Mouse (Mus musculus) c-Kit-positive CD71-positive TER-119-negative erythroid progenitor cells, embryonic 14.5 days (primary cell): ENCODE data around the gene Gm5475.
A peak's percentile ranks its signal among the peaks of the same experiment; 100 is the strongest.

Source experiments
- DNase-seq: peaks from one replicate; pipeline ENCODE4 v3.0.0-alpha.2; 2013; ENCODE audit warnings: low read depth

The Gm5475 gene

DNA sequence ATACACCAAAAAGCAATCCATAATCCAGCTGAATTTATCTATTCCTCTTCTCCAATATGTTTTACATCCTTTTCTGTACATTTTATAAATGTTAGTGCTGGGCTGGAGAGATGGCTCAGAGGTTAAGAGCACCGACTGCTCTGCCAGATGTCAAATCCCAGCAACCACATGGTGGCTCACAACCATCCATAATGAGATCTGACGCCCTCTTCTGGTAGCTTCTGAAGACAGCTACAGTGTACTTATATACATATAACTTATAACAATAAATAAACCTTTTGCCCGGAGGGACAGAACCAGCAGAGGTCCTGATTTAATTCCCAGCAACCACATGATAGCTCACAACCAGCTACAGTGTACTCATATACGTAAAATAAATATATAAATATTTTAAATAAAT, 26.6 kb downstream of the Gm5475 start:
- no peak for DNase-seq

DNA sequence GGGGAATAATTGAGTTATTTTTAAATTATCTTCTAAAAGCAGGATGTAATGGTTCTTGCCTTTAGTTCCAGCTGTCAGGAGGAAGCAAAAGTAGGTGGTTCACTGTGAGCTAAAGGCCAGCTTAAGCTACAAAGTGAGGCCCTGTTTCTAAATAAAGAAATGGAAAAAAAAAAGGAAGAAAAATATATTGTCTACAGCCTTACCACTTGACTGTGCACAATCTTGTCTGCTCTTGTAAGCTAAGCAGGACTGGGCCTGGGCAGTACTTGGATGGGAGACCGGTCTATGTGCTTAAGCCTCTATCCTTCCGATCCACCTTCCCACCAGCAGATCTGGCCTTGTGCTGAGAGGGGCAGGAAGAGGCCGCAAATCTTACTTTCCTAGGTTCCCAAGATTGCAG, 27.5 kb downstream of the Gm5475 start:
- no peak for DNase-seq

DNA sequence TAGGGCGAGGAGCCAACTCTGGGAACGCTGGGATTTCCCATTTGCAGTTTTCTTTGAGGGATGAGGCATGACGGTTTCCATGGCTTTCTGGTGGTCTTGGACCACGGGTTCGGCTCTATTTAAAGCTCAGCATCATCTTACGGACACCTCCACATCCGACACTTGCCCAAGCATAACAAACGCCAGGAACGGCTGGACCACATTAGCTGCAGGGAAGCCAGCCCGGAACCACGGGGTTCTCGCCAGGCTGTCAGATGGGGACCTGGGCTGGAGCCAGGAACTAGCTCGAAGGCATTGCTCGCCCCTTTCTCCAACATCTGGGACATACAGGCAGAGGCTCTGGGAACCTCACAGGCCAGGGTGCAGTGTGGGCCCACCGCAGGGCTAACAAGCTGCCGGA, 29.3 kb downstream of the Gm5475 start:
- DNase-seq = no peak

DNA sequence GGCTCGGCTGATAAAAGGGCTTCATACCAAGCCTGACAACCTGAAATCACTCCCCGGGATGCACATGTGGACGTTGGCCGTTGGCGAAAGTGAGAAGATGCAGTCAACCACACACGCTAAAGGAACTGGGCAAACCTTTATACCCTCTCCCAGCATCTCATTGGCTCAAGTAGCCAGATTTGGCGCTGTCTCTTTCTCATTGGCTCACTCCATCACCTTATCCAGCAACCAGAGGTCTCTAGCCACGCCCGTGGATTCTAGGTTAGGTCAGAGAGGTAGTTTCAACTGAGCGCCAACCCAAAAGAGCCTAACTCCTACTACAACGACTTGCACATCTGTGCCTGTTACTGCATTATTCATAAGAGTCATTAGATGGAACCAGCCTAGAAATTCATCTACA, 30.5 kb downstream of the Gm5475 start:
- DNase-seq = no peak

DNA sequence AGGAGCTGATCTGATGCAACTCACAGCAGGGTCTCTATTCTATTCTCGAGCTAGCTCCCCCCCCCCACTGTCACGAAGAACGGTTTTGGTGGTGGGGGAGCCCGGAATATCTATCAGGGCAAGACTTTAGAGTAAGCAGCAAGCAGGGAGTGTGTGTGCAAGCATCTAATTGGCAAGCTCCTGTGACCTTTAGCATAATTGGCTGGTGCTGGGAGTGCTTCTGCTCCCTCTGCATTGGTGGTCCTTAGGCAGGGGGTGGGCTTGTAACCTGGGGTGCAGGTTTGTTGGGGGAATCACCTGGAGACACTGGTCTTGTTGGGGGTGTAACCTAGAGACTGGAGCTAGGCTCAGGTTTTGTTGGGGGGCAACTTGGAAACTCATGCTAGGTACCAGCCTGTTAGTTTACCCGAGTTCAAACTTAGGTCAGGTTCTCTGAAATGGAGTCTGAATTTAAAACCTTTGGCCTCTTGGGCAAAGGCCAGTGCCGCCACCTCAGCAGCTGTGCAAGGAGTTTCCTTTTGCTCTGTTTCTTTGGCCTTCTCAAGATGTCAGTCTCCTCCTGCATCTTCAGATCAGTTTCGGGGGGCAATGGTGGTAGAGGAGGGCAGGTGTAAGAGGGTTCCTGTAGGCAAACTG, 34.5 kb downstream of the Gm5475 start:
- DNase-seq = no peak

DNA sequence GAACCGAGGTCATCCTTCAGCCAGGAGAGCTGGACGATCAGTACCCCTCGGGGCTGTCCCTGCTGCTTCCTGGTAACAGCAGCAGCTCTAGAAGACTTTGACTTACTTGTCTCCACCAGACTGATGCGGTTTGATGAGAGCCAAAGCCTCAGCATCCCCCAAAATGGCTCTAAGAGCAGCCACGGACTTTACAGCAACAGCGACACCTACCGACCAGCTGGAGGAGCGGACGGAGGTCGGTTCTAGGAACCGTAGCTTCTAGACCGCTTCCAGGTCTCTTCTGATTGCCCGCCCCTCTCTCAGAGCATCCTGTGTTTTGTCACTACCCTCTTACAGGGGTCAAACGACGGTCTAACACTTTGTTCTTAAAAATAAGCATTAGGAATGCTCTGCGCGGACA, 35.4 kb downstream of the Gm5475 start:
- DNase-seq = peak; percentile 77

DNA sequence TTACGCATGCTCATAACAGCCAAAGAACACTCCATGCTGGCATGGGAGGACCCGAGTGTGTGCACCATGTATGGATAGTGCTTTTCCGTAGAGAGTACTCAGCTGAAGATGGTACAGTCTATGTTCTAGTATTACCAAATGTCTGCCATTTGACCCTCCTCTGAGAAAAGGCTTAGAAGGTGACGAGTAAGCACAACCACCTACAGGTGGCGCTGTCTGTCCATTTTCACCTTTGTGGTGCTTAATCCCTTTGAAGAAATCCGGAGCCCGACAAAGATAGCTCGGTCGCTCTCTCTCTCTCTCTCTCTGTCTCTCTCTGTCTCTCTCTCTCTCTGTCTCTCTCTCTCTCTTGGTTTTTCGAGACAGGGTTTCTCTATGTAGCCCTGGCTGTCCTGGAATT, 36.1 kb downstream of the Gm5475 start:
- peak; percentile 90 for DNase-seq

DNA sequence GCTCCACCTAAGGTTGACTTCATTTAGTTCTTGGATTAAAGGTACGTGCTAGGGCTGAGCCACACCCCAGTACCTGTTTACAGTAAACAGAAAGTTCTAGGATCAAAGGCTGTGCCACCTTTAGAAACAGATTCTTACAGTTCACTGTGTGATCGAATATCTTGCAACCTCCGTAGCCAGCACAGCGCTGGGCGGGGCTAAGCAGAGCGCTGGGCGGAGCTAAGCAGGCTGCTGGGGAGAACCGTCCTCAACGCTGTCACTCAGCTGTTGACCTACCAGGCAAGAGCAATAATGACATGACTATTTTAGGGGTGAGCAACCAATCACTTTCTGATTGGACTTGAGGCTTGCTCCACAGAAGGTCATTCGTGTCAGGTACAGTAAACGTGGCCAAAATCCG, 39.0 kb downstream of the Gm5475 start:
- peak; percentile 74 for DNase-seq

DNA sequence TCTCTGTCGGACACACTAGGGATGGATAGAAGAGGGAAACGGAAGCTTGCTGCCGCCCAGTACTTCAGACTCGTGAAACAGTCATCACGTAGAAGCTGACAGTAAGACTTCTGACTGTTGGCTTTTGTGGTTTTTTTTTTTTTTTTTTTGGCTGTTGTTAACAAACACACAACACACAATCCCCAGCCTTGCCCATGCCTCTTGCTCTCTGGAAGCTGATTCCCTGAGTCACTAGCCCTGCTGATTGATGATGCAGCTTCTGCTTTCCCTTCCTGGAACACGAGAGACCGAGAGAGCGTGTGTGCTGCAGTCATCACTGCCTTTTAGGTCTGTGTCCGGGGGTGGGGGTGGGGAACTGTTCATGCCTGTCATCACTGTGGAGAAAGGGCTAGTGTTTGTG, 39.7 kb downstream of the Gm5475 start:
- DNase-seq = no peak

DNA sequence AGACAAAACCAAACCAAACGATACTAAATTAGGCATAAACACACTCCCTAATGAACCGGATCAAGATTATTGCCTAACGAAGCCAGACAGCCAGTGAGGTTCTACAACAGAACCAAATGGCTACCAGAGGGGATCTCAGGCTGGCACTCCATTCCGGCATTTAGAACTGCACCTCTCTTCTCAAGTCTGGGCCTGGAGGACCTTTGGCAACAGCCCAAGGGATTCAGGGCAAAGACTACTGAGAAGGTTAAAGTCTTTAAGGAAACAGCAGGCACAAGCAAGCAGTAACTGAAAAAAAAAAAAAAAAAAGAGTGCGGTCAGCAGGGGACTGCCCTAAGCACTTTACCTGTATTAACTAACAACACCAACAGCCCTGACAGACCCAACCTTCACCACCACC, 40.1 kb downstream of the Gm5475 start:
- no peak for DNase-seq

DNA sequence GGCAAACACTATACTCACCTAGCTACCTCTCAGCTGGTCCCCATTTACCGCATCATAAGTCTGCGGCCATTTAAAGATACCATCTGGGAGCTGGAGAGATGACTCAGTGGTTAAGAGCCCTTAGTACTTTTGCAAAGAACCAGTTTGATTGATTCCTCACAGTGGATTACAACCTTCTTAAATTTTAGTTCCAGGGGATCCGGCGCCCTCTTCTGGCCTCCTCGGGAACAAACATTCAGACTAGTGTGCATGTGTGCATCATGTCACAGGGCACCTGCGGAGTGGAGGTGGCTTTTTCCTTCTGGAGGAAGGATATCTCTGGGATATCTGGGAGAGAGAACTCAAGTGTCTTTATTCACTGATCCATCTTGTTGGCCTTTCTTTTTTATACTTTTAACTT, 41.8 kb downstream of the Gm5475 start:
- peak; percentile 57 for DNase-seq

DNA sequence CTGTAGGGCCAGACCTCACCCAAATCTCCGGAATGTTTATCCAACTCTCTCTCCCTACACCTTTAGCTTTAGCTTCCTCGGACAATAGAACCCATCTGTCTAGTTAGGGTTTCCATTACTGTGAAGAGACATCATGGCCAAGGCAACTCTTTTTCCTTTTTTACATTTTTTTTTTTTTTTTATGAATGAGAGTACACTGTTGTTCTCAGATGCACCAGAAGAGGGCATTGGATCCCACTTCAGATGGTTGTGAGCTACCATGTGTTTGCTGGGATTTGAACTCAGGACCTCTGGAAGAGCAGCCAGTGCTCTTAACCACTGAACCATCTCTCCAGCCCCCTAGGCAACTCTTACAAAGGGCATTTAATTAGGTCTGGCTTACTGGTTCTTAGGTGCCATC, 43.5 kb downstream of the Gm5475 start:
- no peak for DNase-seq

DNA sequence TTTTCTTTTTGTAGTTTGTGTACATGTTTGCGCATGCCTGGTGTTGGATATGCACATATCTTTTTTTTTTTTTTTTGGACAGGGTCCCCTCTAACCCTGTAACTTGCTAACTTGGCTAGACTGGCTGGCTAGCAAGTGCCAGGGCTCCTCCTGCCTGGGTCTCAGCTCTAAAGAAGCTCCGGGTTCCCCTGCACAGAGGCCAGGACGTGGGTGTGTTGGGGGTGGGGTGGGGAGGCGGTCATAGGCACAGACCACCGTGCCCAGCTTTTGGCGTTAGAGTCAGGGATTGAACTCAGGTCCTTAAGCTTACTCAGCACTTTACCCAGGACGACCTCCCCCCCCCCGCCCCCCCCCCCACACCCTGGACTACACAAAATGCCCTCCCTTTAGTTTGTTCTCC, 45.8 kb downstream of the Gm5475 start:
- no peak for DNase-seq

DNA sequence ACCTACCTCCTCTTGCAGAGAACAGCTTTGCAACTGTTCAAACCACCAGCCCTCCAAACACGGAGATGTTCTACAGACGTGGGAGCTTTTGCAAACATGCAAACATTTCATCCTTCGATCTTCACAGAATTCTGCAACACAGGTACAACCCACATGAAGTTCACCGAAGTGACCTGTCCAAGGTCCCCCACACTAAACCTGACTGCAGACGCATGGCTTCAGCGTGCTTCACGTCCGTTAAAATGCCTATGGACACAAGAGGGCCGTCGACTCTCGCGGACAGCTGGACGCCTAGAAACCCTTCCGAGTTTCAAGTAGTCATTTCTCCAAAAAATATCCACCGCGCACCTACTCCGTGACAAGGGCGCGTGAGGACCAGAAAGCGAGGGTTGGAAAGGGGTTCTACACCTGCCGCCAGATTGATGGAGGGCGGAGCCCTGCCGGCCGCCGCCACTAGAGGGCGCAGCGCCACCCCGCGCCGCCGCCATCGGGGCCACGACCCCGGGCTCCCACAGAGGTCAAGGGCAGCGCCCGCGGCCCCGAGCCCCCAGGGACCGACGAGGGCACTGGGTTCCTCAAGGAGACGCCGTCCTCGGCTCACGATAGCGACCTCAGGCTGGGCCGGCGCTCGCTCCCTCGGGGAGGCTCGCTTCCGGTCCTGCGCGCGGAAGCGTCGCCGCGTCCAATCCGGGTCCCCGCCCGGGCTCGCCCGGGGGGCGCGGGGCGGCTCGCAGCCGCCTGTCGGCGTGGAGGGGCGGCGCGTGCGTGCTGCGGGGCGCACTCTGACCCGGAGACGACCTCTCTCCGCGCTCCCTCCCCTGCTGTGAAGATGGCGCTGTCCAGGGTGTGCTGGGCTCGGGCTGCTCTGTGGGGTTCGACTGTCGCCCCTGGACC, 46.6 kb downstream of the Gm5475 start, which contains the start of gene Letmd1:
Letmd1 (plus strand) TSS at position 729 of the 894 bp plus-strand sequence.
- DNase-seq = peak; percentile 58

DNA sequence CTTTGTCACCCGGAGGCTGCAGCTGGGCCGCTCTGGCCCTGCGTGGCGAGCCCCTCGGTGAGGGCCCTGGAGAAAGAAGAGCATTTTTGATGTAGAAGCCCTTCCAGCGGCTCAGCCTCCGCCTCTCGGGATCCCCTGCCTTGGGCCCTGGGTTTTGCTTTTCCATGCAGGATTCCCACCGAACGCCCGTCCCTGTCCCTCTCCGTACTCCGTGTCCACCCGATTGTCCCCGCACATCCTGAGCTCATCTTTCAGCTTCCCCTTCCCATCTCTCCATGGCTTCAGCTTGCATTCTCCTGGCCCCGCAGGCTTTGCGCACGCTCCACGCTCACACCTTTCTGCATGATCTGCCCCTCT, 47.2 kb downstream of the Gm5475 start:
- DNase-seq = no peak

DNA sequence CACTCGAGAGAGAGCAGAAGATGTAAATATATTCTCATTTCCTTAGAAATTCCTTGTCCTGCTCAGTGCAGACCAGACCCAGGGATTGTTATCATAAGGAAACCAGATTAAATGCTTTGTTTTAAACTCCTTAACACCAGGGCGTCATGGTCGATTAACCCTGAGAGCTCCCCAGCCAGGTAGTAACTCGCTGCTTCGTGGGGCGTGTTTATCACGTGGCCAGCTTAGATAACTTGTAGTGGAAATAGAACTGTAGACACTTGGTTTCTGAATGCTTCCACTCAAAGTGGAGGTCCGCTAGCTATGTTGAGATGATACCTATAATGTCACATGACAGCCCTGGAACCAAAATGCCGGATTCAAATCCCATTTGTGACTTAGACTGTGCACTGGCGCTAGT, 48.1 kb downstream of the Gm5475 start:
- DNase-seq = no peak

DNA sequence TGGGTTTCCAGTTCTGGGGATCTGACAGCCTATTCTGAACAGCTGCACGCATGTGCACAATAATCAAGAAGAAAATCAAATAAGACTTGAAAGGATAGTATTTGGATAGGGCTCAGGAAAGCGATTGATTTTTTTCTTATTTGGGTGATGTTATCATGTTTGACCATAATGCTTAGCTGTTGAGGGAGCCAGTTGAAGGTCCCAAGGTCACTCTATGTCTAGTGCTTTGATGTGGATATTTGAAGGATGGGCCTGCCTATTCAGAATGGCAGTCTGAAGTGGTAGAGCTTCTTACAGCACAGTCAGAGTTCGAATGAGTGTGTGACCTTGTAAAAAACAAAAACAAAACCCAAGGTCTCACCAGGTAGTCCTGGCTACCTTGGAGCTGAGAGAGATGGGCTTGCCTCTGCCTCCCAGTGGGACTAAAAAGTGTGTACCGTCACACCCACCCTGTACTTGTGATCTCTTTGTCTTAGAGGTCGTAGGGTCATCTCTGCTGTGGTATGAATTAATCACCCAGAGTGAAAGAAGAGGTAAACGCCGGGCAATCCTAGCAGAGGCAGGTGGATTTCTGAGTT, 52.1 kb downstream of the Gm5475 start:
- DNase-seq = no peak
